13 mouse cellular contexts compared by ENCODE assay signal in the genomic region with DNA sequence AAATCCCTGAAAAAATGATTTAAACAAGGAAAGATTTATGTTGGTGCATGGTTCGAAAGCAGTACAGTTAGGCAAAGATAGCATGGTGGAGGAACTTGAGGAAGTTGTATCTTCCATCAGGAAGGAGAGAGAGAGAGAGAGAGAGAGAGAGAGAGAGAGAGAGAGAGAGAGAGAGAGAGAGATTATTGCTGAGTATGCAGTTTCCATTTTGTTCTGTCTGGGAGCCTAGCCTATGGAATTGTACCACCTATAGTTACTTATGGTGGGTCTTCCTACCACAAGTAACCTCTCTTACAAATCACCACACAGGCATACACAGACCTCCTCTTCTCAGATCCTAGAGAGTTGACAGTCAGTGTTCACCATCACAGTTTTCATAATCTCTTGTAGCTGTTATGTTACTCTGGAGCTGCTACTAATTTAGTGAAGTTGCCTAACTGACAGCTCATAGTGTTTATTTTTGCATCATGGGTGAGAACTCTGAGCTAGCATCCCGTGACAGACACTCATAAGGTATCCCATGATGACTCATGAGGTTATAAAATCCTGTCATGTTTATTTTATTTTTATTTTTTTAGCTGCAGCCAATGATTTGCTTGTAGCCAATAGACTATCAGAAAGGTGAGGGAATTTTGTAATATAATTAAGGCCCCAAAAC.
"Had no signal": no experiment of that assay in that cellular context is flagged by ENCODE, and none has a peak within 500 bp of the region (broad histone marks: within the 10 kb centered on the region; RNA-seq: fewer than 3 reads in every experiment).

No protein-coding gene starts in this region.

- H3K27me3 ChIP-seq: liver, embryonic 13.5 days had no signal

- H3K36me3 ChIP-seq: liver, embryonic 13.5 days had no signal

- H3K4me3 ChIP-seq: left cerebral cortex, adult 2 months; liver, embryonic 13.5 days had no signal

- H3K27ac ChIP-seq: left cerebral cortex, adult 2 months; liver, embryonic 13.5 days; stomach, postnatal 0 days had no signal

- H3K4me2 ChIP-seq: liver, embryonic 13.5 days; midbrain, embryonic 11.5 days had no signal

- DNase-seq: kidney, postnatal 10 days; kidney, postnatal 36 days; layer of hippocampus, postnatal 36 days; liver, embryonic 13.5 days; lung, adult 2 months; lung, postnatal 14 days; lung, postnatal 4 days; thymus, adult 2 months; thymus, postnatal 14 days; thymus, postnatal 4 days had no signal

- H3K9ac ChIP-seq: liver, embryonic 13.5 days had no signal

- H3K9me3 ChIP-seq: liver, embryonic 13.5 days had no signal

- H3K4me1 ChIP-seq: liver, embryonic 13.5 days had no signal
